Mouse (Mus musculus) limb, embryonic 13.5 days (tissue): Measurements from ENCODE around the gene Ggta1. TPM values are rescaled to one million over a fixed set of nuclear protein-coding genes. Genes with fewer than 3 reads are reported as not detected.
A peak's percentile ranks its signal among the peaks of the same experiment; 100 is the strongest.
"Not testable (repeated sequence)": the region's sequence is repeated elsewhere in the genome, so short reads cannot be mapped to it uniquely, and the experiment has no call there.

Experiments
- ATAC-seq: fragments of 200-750 bp; cut with Nextera tagmentation; 2 replicates; pipeline ENCODE4 v1.8.0; 2017; ENCODE audit warnings: low read depth, moderate number of reproducible peaks, moderate TSS enrichment; ENCODE audit not compliant: low FRiP score
- H3K27ac ChIP-seq: fragments of 300-500 bp; sonication (generic); 2 replicates; pipeline ENCODE4 v1.5.1; 2015; ENCODE audit warnings: inconsistent platforms, mild to moderate bottlenecking, moderate library complexity
- H3K27me3 ChIP-seq: fragments of 300-500 bp; sonication (generic); 2 replicates; pipeline ENCODE4 v1.6.1; 2015; ENCODE audit warnings: mild to moderate bottlenecking, inconsistent platforms
- H3K36me3 ChIP-seq: fragments of 300-500 bp; sonication (generic); 2 replicates; pipeline ENCODE4 v1.6.1; 2015; ENCODE audit warnings: inconsistent platforms, mild to moderate bottlenecking, moderate library complexity
- H3K4me1 ChIP-seq: fragments of 300-500 bp; sonication (generic); 2 replicates; pipeline ENCODE4 v1.6.1; 2015; ENCODE audit warnings: inconsistent platforms
- H3K4me2 ChIP-seq: fragments of 300-500 bp; sonication (generic); replicated peaks from 2 replicates; pipeline ENCODE4 v1.6.1; 2015; ENCODE audit warnings: inconsistent platforms, mild to moderate bottlenecking, moderate library complexity
- H3K4me3 ChIP-seq: fragments of 300-500 bp; sonication (generic); 2 replicates; pipeline ENCODE4 v1.5.1; 2015; ENCODE audit warnings: moderate library complexity, mild to moderate bottlenecking, inconsistent platforms
- H3K9ac ChIP-seq: fragments of 300-500 bp; sonication (generic); 2 replicates; pipeline ENCODE4 v1.6.1; 2015; ENCODE audit warnings: mild to moderate bottlenecking, inconsistent platforms
- H3K9me3 ChIP-seq: fragments of 300-500 bp; sonication (generic); 2 replicates; pipeline ENCODE4 v1.6.1; 2016; ENCODE audit warnings: inconsistent platforms
- WGBS: fragments of 180-500 bp; shearing (Covaris S2); methylation state at CpG from one replicate; pipeline ENCODE4 v1.1.7; 2015; 5-methylcytosine and 5-hydroxymethylcytosine counted together
- polyA plus RNA-seq: library from polyadenylated mRNA; unstranded; fragments of >200 nt; fragmentation: Nextera tagmentation; extraction: Ambion mirVana; gene quantifications from 2 replicates; pipeline ENCODE4 v1.2.1, GENCODE M21; 2015

Ggta1 gene
- polyA plus RNA-seq, 1 experiment from 2014 or later, result 19.6 TPM

- Histone ChIP-seq H3K9ac (no peak overlapping the region), H3K4me2 (no peak overlapping the region), H3K27me3 (peaks cover 19% of the 10 kb centered on the region), H3K36me3 (no peaks in the 10 kb centered on the region), H3K4me3 (no peak overlapping the region), H3K9me3 (no peaks in the 10 kb centered on the region), H3K4me1 (peaks cover 32% of the 10 kb centered on the region), H3K27ac (no peak overlapping the region)
- no peak for ATAC-seq
These were observed 2.6 kb upstream of the Ggta1 start for GRCm38 (mm10) chr2:35465677-35466076.

DNA sequence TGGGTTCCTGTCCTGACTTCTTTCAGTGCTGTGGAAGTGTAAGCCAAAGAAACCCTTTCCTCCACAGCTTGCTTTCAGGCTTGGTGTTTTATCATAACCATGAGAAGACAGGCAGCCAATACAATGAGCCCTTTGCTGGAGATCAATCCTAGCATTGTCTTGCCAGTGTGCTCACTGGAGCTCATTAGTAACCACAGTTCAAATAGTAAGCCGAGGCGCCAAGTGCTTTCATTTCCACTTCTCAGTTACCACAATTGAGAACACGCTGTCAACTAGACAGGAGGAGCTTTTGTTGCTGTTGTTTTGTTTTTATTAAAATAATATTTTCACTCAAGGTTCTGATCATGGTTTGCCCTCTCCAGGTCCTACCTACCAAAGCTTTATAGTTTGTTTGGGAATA, 1.5 kb upstream of the Ggta1 start:
- ATAC-seq, result no peak
- H3K36me3 ChIP-seq, result no peaks in the 10 kb centered on the region
- H3K4me1 ChIP-seq, result peaks cover 36% of the 10 kb centered on the region
- H3K27me3 ChIP-seq, result peaks cover 27% of the 10 kb centered on the region
- 87% methylated on average over 3 of the region's 3 CpGs for WGBS
- peak overlapping the region; percentile 33; the same call in 1 of the 2 replicates for H3K27ac ChIP-seq
- H3K9me3 ChIP-seq, result no peaks in the 10 kb centered on the region
- H3K4me2 ChIP-seq, result no peak overlapping the region
- no peak overlapping the region for H3K9ac ChIP-seq
- H3K4me3 ChIP-seq, result no peak overlapping the region

DNA sequence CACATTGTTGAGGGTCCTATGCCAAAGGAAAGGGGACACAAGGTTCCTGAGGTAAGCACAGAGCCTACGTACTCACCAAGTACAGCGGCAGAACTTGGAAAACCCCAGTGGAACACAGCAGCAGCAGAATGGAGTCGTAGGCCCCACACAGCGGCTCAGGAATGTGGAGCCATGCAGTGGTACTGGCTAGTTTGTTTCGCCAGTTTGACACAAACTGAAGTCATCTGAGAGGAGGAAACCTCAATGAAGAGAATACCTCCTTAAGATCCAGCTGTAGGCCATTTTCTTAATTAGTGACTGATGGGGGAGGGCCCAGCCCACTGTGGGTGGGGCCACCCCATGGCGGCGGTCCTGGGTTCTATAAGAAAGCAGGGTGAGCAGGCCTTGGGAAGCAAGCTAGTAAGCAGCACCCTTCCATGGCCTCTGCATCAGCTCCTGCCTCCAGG, 1.1 kb upstream of the Ggta1 start:
- Histone ChIP-seq H3K27ac (peak overlapping the region; percentile 33), H3K36me3 (no peaks in the 10 kb centered on the region), H3K9me3 (no peaks in the 10 kb centered on the region), H3K9ac (no peak overlapping the region), H3K4me3 (no peak overlapping the region), H3K27me3 (peaks cover 27% of the 10 kb centered on the region), H3K4me1 (peaks cover 36% of the 10 kb centered on the region), H3K4me2 (peak overlapping the region; percentile 89)
- WGBS, result 44% methylated on average over 7 of the region's 7 CpGs
- ATAC-seq, result peak; percentile 26; the same call in 1 of the 2 replicates

GRCm38 (mm10) chr2:35463372-35464088, 499 bp upstream of the Ggta1 start:
- peaks cover 27% of the 10 kb centered on the region for H3K27me3 ChIP-seq
- H3K36me3 ChIP-seq, result no peaks in the 10 kb centered on the region
- H3K4me1 ChIP-seq, result peaks cover 36% of the 10 kb centered on the region
- peak overlapping the region; percentile 33 for H3K27ac ChIP-seq
- peak overlapping the region; percentile 19 for H3K4me3 ChIP-seq
- no peaks in the 10 kb centered on the region for H3K9me3 ChIP-seq
- WGBS, result 8% methylated on average over 19 of the region's 19 CpGs
- peak overlapping the region; percentile 89 for H3K4me2 ChIP-seq
- no peak overlapping the region for H3K9ac ChIP-seq
- ATAC-seq, result peak; percentile 83

GRCm38 (mm10) chr2:35461971-35462787, 852 bp downstream of the Ggta1 start:
- WGBS, result under 1% methylated on average over 45 of the region's 52 CpGs
- Histone ChIP-seq H3K4me3 (peak overlapping the region; percentile 57), H3K4me1 (peaks cover 36% of the 10 kb centered on the region), H3K4me2 (peak overlapping the region; percentile 89), H3K9ac (peak overlapping the region; percentile 74), H3K27ac (peak overlapping the region; percentile 22; the same call in 1 of the 2 replicates), H3K9me3 (no peaks in the 10 kb centered on the region), H3K36me3 (no peaks in the 10 kb centered on the region), H3K27me3 (peaks cover 27% of the 10 kb centered on the region)
- peak; percentile 52 for ATAC-seq

GRCm38 (mm10) chr2:35461131-35461947, 1.7 kb downstream of the Ggta1 start:
- H3K9me3 ChIP-seq, result no peaks in the 10 kb centered on the region
- H3K27me3 ChIP-seq, result peaks cover 27% of the 10 kb centered on the region
- 3% methylated on average over 20 of the region's 20 CpGs for WGBS
- peaks cover 36% of the 10 kb centered on the region for H3K4me1 ChIP-seq
- H3K36me3 ChIP-seq, result no peaks in the 10 kb centered on the region
- no peak for ATAC-seq
- peak overlapping the region; percentile 57 for H3K4me3 ChIP-seq
- H3K4me2 ChIP-seq, result peak overlapping the region; percentile 89
- peak overlapping the region; percentile 74 for H3K9ac ChIP-seq
- H3K27ac ChIP-seq, result peak overlapping the region; percentile 22; the same call in 1 of the 2 replicates

DNA sequence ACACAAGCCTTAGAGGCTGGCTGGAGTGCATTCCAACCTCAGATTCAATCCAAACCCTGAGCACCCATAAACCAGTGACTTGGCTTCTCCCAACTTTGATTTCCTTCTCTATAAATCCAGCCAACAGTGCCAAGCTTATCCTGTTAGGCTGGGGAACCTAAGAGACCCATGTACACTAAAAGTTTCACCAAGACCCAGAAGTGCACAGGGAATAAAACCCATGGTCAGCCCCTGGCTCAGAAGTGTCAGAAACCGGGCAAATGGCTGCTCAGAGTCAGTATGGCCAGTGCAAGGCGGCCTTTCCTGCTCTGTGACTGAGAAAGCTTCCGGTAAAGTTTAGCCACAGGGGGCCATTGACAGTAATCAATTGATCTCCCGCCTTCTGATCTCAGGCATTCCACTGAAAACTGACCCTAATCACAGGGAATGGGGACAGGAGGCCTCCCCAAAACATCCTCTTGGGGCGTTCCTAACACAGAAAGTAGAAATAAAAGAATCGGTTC, 2.6 kb downstream of the Ggta1 start:
- Histone ChIP-seq H3K9ac (peak overlapping the region; percentile 48; the same call in 1 of the 2 replicates), H3K27ac (no peak overlapping the region), H3K4me2 (peak overlapping the region; percentile 89), H3K4me1 (peaks cover 36% of the 10 kb centered on the region), H3K36me3 (no peaks in the 10 kb centered on the region), H3K9me3 (no peaks in the 10 kb centered on the region), H3K4me3 (peak overlapping the region; percentile 57), H3K27me3 (peaks cover 27% of the 10 kb centered on the region)
- 25% methylated on average over 6 of the region's 6 CpGs for WGBS
- ATAC-seq, result no peak

DNA sequence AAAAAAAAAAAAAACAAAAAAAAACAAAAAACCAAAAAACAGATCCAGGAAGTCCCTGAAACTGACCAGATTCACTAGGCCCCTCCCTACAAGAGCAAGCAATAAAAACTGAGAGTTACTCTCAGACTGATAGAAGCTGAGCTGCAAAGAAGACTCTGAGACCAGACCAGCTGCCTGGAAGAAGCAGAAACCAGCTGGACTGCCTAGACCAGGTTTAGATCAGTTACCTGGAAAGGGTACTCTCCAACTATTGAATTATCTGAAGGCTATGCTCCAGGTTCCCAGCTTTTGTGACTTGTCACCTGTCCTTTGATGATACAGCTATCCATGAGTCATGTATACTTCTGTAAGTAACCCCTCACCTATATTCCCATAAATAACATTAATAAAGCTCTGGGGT, 3.7 kb downstream of the Ggta1 start:
- no peak for ATAC-seq
- Histone ChIP-seq H3K36me3 (no peaks in the 10 kb centered on the region), H3K4me2 (no peak overlapping the region)

GRCm38 (mm10) chr2:35458421-35458820, 4.6 kb downstream of the Ggta1 start:
- Histone ChIP-seq H3K9me3 (no peaks in the 10 kb centered on the region), H3K36me3 (no peaks in the 10 kb centered on the region), H3K9ac (no peak overlapping the region), H3K4me2 (no peak overlapping the region), H3K27me3 (peaks cover 27% of the 10 kb centered on the region), H3K27ac (no peak overlapping the region), H3K4me3 (no peak overlapping the region), H3K4me1 (peaks cover 27% of the 10 kb centered on the region)
- 85% methylated on average over 4 of the region's 4 CpGs for WGBS
- ATAC-seq, result no peak

More for the DNA sequence above, 3.7 kb downstream of the Ggta1 start:
- H3K9me3 ChIP-seq, result no peaks in the 10 kb centered on the region
- peaks cover 27% of the 10 kb centered on the region for H3K27me3 ChIP-seq
- H3K9ac ChIP-seq, result no peak overlapping the region
- H3K4me1 ChIP-seq, result peaks cover 36% of the 10 kb centered on the region
- no peak overlapping the region for H3K4me3 ChIP-seq
- no peak overlapping the region for H3K27ac ChIP-seq

GRCm38 (mm10) chr2:35453736-35454135, 9.3 kb downstream of the Ggta1 start:
- 76% methylated on average over 3 of the region's 3 CpGs for WGBS
- H3K4me1 ChIP-seq, result peaks cover 12% of the 10 kb centered on the region

DNA sequence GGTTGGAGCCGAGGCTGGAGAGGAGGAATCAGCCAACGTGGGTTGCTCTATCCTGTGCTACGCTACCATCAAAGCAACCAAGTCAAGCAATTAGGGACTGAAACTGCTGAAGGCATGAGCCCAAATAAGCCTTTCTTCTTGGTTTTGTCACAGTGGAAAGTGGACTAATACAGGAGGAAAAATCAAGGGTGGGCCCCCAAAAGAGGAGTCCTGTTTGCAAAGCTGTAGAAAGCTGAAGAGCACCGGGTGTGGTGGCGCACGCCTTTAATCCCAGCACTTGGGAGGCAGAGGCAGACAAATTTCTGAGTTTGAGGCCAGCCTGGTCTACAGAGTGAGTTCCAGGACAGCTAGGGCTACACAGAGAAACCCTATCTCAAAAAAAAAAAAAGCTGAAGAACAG, 10.3 kb downstream of the Ggta1 start:
- H3K9ac ChIP-seq, H3K4me2 ChIP-seq, H3K36me3 ChIP-seq, H3K9me3 ChIP-seq, ATAC-seq, H3K4me3 ChIP-seq, H3K27me3 ChIP-seq, H3K27ac ChIP-seq: not testable (repeated sequence)
- 93% methylated on average over 6 of the region's 6 CpGs for WGBS
- peaks cover 22% of the 10 kb centered on the region for H3K4me1 ChIP-seq

More at GRCm38 (mm10) chr2:35453736-35454135, 9.3 kb downstream of the Ggta1 start:
- Histone ChIP-seq H3K9me3 (no peaks in the 10 kb centered on the region), H3K27me3 (no peaks in the 10 kb centered on the region), H3K4me3 (no peak overlapping the region), H3K9ac (no peak overlapping the region), H3K27ac (no peak overlapping the region), H3K36me3 (no peaks in the 10 kb centered on the region), H3K4me2 (no peak overlapping the region)
- ATAC-seq, result no peak
